Mouse (Mus musculus) kidney, adult 2 months (tissue): ENCODE data around the gene Fgd5.

Source experiments
- CTCF ChIP-seq: fragments of 200-500 bp; conservative IDR thresholded peaks from 2 replicates; pipeline ENCODE4 v1.5.1; 2011; ENCODE audit warnings: low read depth, mild to moderate bottlenecking, control low read depth, low read length, moderate library complexity, mixed read lengths; ENCODE audit not compliant: insufficient read depth, insufficient read length
- POLR2A ChIP-seq: fragments of 200-500 bp; IDR thresholded peaks from one replicate; pipeline ENCODE4 v1.6.1; 2011; ENCODE audit warnings: low read depth, low read length, control low read depth

DNA sequence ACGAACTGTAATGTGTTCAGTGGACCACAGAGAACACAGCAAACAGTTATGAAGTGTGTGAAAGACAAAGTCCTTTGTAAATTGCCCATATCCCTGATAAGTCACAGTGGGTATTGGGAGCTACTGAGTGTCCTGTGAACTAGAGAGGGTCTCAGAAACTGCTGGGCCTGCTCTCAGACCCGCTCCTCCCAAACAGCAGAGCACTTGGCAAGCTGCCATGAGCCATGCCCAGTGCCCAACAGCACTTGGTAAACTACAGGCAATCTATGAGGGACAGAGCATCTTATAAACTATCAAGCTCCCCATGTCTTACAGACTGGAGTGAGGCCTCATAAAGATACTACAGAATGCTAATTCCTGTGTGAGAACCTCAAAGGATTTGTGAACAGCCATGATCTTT is 30.3 kb upstream of the Fgd5 start:
- TF ChIP-seq CTCF (no peak), POLR2A (no peak)
